ENCODE assay signal across 8 mouse cellular contexts in genomic region chr7:28788307-28789195, GRCm38 (mm10). TPM values are rescaled to one million over a fixed set of nuclear protein-coding genes. Genes with fewer than 3 reads are reported as not detected.
DNase-seq lines count a peak whose midpoint lies in the region; ATAC-seq and TF ChIP-seq lines count a peak whose summit lies in the region.

Gene Rinl (plus strand): TSS chr7:28788969.

- H3K4me2 ChIP-seq in limb, embryonic 11.5 days (ENCODE audit: low read depth, severe bottlenecking), result no peak within 1 kb of the TSS

- ATAC-seq in limb, embryonic 11.5 days (ENCODE audit: insufficient number of reproducible peaks, low FRiP score, low TSS enrichment, low read depth), result no peak
- peak; percentile 82 for ATAC-seq in neutrophil, adult 5-6 weeks (ENCODE audit: extremely low read depth, insufficient number of reproducible peaks, low FRiP score, poor library complexity, severe bottlenecking)

- peak; percentile 96 for DNase-seq in A20 (ENCODE audit: low read depth, low spot score)
- no peak for DNase-seq in ES-E14 (ENCODE audit: low read depth, low spot score)
- DNase-seq in limb, embryonic 11.5 days (ENCODE audit: low spot score), result no peak
- no peak for DNase-seq in retina, embryonic 14.5 days (ENCODE audit: low spot score)
- DNase-seq in urinary bladder, postnatal 10 days (ENCODE audit: low spot score), result no peak
- DNase-seq in embryo, embryonic 10.5 days (ENCODE audit: low spot score), result no peak
- DNase-seq in adrenal gland, adult 2 months, result no peak

- no peaks in the 10 kb centered on the region for H3K36me3 ChIP-seq in ES-E14 (ENCODE audit: control insufficient read depth, insufficient read depth, low read length, poor library complexity, severe bottlenecking)
- no peaks in the 10 kb centered on the region; the same call in none of the 2 replicates for H3K36me3 ChIP-seq in limb, embryonic 11.5 days (ENCODE audit: control insufficient read depth, insufficient read depth, low read length)

- no peaks in the 10 kb centered on the region for H3K27me3 ChIP-seq in limb, embryonic 11.5 days (ENCODE audit: control insufficient read depth, insufficient read depth, low read length)

- no peaks in the 10 kb centered on the region for H3K9me3 ChIP-seq in ES-E14 (ENCODE audit: control insufficient read depth, insufficient read depth, low read depth, low read length)
- no peaks in the 10 kb centered on the region for H3K9me3 ChIP-seq in limb, embryonic 11.5 days (ENCODE audit: control insufficient read depth, low read length)

- 51% methylated on average over 5 of the region's 5 CpGs for WGBS in limb, embryonic 11.5 days

- H3K4me3 ChIP-seq in ES-E14 (ENCODE audit: insufficient read depth in 1 of 2, low read depth in 1 of 2, low read length in 2 of 2, poor library complexity in 1 of 2, severe bottlenecking in 1 of 2), result peak within 1 kb of the TSS; percentile 30 to 62; a peak in 3 of 4 replicates
- no peak within 1 kb of the TSS for H3K4me3 ChIP-seq in limb, embryonic 11.5 days (ENCODE audit: low read depth, low read length)

- peak within 1 kb of the TSS; percentile 60 for H3K9ac ChIP-seq in ES-E14 (ENCODE audit: insufficient read depth, low read depth, low read length, poor library complexity, severe bottlenecking)
- no peak within 1 kb of the TSS for H3K9ac ChIP-seq in limb, embryonic 11.5 days (ENCODE audit: low read length)

- H3K27ac ChIP-seq in ES-E14 (ENCODE audit: insufficient read depth, low read depth, low read length, poor library complexity, severe bottlenecking), result no peak within 1 kb of the TSS; the same call in 1 of the 2 replicates
- peak within 1 kb of the TSS; percentile 33; the same call in 1 of the 2 replicates for H3K27ac ChIP-seq in limb, embryonic 11.5 days (replicated peaks; ENCODE audit: low read depth, low read length)

- peaks cover 7 to 30% of the 10 kb centered on the region in 2 experiments; a peak in 3 of 4 replicates for H3K4me1 ChIP-seq in ES-E14 (ENCODE audit: control insufficient read depth in 2 of 2, insufficient read depth in 2 of 2, low read length in 2 of 2, poor library complexity in 1 of 2)
- H3K4me1 ChIP-seq in limb, embryonic 11.5 days (ENCODE audit: control insufficient read depth, insufficient read depth, low read length), result peaks cover 18% of the 10 kb centered on the region

- in situ Hi-C loops in ES-E14 (cut with MboI; ENCODE audit: low sequenced_read_pairs in 2 of 2, unreplicated experiment in 2 of 2), result no loop called here

TF ChIP-seq in ES-E14, 5 proteins besides CTCF, POLR2A, EP300 and RAD21:
- no peak for TF ChIP-seq CHD2 (IDR thresholded peaks at IDR 0.05; ENCODE audit: low read depth, low read length)
- no peak for TF ChIP-seq MAFK (IDR thresholded peaks at IDR 0.05; ENCODE audit: insufficient read depth, low read depth, low read length)
- no peak for TF ChIP-seq ZNF384 (IDR thresholded peaks at IDR 0.05; ENCODE audit: low read depth, low read length)
- no peak for TF ChIP-seq HCFC1 (IDR thresholded peaks at IDR 0.05; ENCODE audit: borderline replicate concordance, insufficient read depth, low read length)
- no peak for TF ChIP-seq ZC3H11A (IDR thresholded peaks at IDR 0.05; ENCODE audit: borderline replicate concordance, low read depth, low read length)

RNA-seq across cellular contexts. Expression of gene Rinl, which starts in this region (rescaled TPM):
- 17.2 and 18.9 TPM in 2 replicates for total RNA-seq in ES-E14 (2012; rRNA removed)
- 2.0 and 3.2 TPM in 2 replicates for polyA plus RNA-seq in limb, embryonic 11.5 days (2014; fragmentation: Nextera tagmentation; extraction: Ambion mirVana)
- 95.7 and 108 TPM in 2 replicates for total RNA-seq in neutrophil, adult 5-6 weeks (2017)
- 1 to 10 TPM; 2.9 to 3.7 TPM for total RNA-seq in adrenal gland, adult 2 months (2021)
- 3.0 and 4.1 TPM in 2 replicates for polyA plus RNA-seq in adrenal gland, adult 2 months (2012; rRNA removed)
